Mouse (Mus musculus) MEL (cell line): ENCODE results near the gene Ppp1r12a. TPM values are rescaled to one million over a fixed set of nuclear protein-coding genes. Genes with fewer than 3 reads are reported as not detected.

Experiments
- DNase-seq: peaks from one replicate; pipeline ENCODE4 v3.0.0; 2011; ENCODE audit warnings: low read depth, low spot score
- H3K27ac ChIP-seq: 2 replicates; pipeline ENCODE4 v1.5.1; 2012; ENCODE audit warnings: low read depth, mild to moderate bottlenecking, control low read depth, low read length, moderate library complexity; ENCODE audit not compliant: control insufficient read depth
- H3K27me3 ChIP-seq, 2 experiments: fragments of 150-350 bp in 1 of 2; sonication (generic) in 1 of 2; 2 replicates each; pipeline ENCODE4 v1.6.1; 2012; ENCODE audit warnings: low read length in 2 of 2, mild to moderate bottlenecking in 2 of 2, improper control_type of control experiment in 1 of 2, moderate library complexity in 1 of 2; ENCODE audit not compliant: insufficient read depth in 2 of 2, control insufficient read depth in 1 of 2
- H3K36me3 ChIP-seq, 2 experiments: 2 replicates each; pipeline ENCODE4 v1.6.1; 2012 to 2014; ENCODE audit warnings: low read length in 2 of 2, improper control_type of control experiment in 1 of 2, inconsistent platforms in 1 of 2, mild to moderate bottlenecking in 1 of 2; ENCODE audit not compliant: insufficient read depth in 2 of 2, control insufficient read depth in 1 of 2
- H3K4me1 ChIP-seq, 2 experiments: fragments of 150-350 bp in 1 of 2; sonication (generic) in 1 of 2; 2 replicates each; pipeline ENCODE4 v1.6.1; 2012; ENCODE audit warnings: low read length in 2 of 2, improper control_type of control experiment in 1 of 2, mild to moderate bottlenecking in 1 of 2; ENCODE audit not compliant: insufficient read depth in 2 of 2, control insufficient read depth in 1 of 2
- H3K4me3 ChIP-seq, 2 experiments: fragments of 150-350 bp in 1 of 2; sonication (generic) in 1 of 2; 2 replicates each; pipeline ENCODE4 v1.5.1; 2012; ENCODE audit warnings: low read depth in 2 of 2, low read length in 2 of 2, mild to moderate bottlenecking in 2 of 2, moderate library complexity in 2 of 2, control low read depth in 1 of 2, improper control_type of control experiment in 1 of 2; ENCODE audit not compliant: control insufficient read depth in 1 of 2, insufficient read depth in 1 of 2
- H3K79me2 ChIP-seq: 2 replicates; pipeline ENCODE4 v1.6.1; 2012; ENCODE audit warnings: mild to moderate bottlenecking, low read length, moderate library complexity; ENCODE audit not compliant: control insufficient read depth, poor library complexity, insufficient read depth
- H3K9ac ChIP-seq: 2 replicates; pipeline ENCODE4 v1.6.1; 2012; ENCODE audit warnings: low read depth, mild to moderate bottlenecking, control low read depth, low read length, moderate library complexity; ENCODE audit not compliant: control insufficient read depth, poor library complexity, severe bottlenecking
- H3K9me3 ChIP-seq: fragments of 150-350 bp; sonication (generic); replicated peaks from 2 replicates; pipeline ENCODE4 v1.6.1; 2012; ENCODE audit warnings: mild to moderate bottlenecking, low read length, improper control_type of control experiment, moderate library complexity; ENCODE audit not compliant: insufficient read depth
- BHLHE40 ChIP-seq: IDR thresholded peaks from 2 replicates; pipeline ENCODE4 v1.6.1; 2012; ENCODE audit warnings: low read depth, mild to moderate bottlenecking, inconsistent platforms, low read length, improper control_type of control experiment, borderline replicate concordance
- ETS1 ChIP-seq: IDR thresholded peaks from 2 replicates; pipeline ENCODE4 v1.6.1; 2012; ENCODE audit warnings: low read depth, mild to moderate bottlenecking, inconsistent platforms, low read length, improper control_type of control experiment, moderate library complexity
- GATA1 ChIP-seq: IDR thresholded peaks from 2 replicates; pipeline ENCODE4 v1.6.1; 2011; ENCODE audit warnings: low read depth, low read length, improper control_type of control experiment
- HCFC1 ChIP-seq: IDR thresholded peaks from 2 replicates; pipeline ENCODE4 v1.6.1; 2012; ENCODE audit warnings: low read depth, mild to moderate bottlenecking, inconsistent platforms, low read length, improper control_type of control experiment, moderate library complexity
- KAT2A ChIP-seq: conservative IDR thresholded peaks from 2 replicates; pipeline ENCODE4 v1.6.1; 2012; ENCODE audit warnings: low read depth, low read length, improper control_type of control experiment, inconsistent platforms
- MAX ChIP-seq: IDR thresholded peaks from 2 replicates; pipeline ENCODE4 v1.6.1; 2011; ENCODE audit warnings: low read length, improper control_type of control experiment
- MYB ChIP-seq: IDR thresholded peaks from 2 replicates; pipeline ENCODE4 v1.6.1; 2011; ENCODE audit warnings: mild to moderate bottlenecking, low read depth, low read length, improper control_type of control experiment
- POLR2AphosphoS5 ChIP-seq: IDR thresholded peaks from 2 replicates; pipeline ENCODE4 v1.6.1; 2012; ENCODE audit warnings: low read depth, borderline replicate concordance, mild to moderate bottlenecking, inconsistent platforms, low read length, moderate library complexity, mixed read lengths
- SMC3 ChIP-seq: IDR thresholded peaks from 2 replicates; pipeline ENCODE4 v1.6.1; 2011; ENCODE audit warnings: low read depth, low read length, improper control_type of control experiment
- TAL1 ChIP-seq: IDR thresholded peaks from 2 replicates; pipeline ENCODE4 v1.6.1; 2012; ENCODE audit warnings: mild to moderate bottlenecking, inconsistent platforms, low read length, moderate library complexity, mixed read lengths
- UBTF ChIP-seq: IDR thresholded peaks from 2 replicates; pipeline ENCODE4 v1.6.1; 2012; ENCODE audit warnings: low read depth, mild to moderate bottlenecking, inconsistent platforms, low read length, improper control_type of control experiment, moderate library complexity, borderline replicate concordance; ENCODE audit not compliant: insufficient read depth
- polyA plus RNA-seq, 2 experiments: library from polyadenylated mRNA; stranded (reverse) in 1 of 2; unstranded in 1 of 2; fragments of >175 nt in 1 of 2; fragments of >200 nt in 1 of 2; gene quantifications; 2 replicates each; pipeline versions ENCODE4 v1.2.1 to v1.2.4; 2012; ENCODE audit warnings: low replicate concordance in 2 of 2, low read depth in 1 of 2; ENCODE audit not compliant: insufficient read length in 2 of 2, insufficient read depth in 1 of 2, missing spikeins in 1 of 2
- total RNA-seq: library from RNA; depleted of rRNA; stranded (reverse); fragments of 300-350 nt; gene quantifications from 2 replicates; pipeline ENCODE4 v1.2.3, GENCODE M21; 2012

Ppp1r12a gene
- total and polyA plus RNA-seq, 3 experiments: 46.5 to 86.6 (median 59.1) TPM

GRCm38 (mm10) chr10:108328983-108329382 lies 167.0 kb downstream of the Ppp1r12a start (continued):
- TF ChIP-seq MYB: no peak
- no peak for TF ChIP-seq ETS1
- no peak for TF ChIP-seq BHLHE40
- no peak for TF ChIP-seq UBTF

DNA sequence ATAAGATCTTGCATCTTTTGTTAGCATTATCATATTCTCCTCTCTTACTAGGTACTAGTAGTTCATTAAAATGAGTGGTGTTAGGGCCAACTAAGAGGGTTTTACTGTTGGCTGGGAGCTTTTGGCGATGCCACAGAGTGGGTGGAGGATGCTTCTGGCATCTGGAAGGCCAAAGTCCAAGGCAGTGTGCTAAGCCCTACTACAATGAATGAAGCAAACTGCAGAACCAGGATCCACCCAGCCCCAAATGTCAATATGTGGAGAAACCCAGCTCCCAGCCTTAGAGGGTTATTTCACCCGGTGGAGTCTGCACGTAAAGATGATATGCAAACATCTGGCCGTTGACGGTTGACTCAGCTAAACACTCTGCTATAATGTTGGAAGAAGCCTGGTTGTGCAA lies 167.8 kb downstream of the Ppp1r12a start:
- Histone ChIP-seq H3K9ac (no peak overlapping the region), H3K9me3 (no peaks in the 10 kb centered on the region), H3K4me1 (peaks cover 12% of the 10 kb centered on the region in 2 experiments; a peak in 3 of 4 replicates), H3K36me3 (peaks cover 0 to 10% of the 10 kb centered on the region in 2 experiments; a peak in 3 of 4 replicates), H3K27ac (no peak overlapping the region), H3K27me3 (no peaks in the 10 kb centered on the region), H3K79me2 (peaks cover 21% of the 10 kb centered on the region), H3K4me3 (peak overlapping the region in 1 of 2 experiments; percentile 53; a peak in 1 of 4 replicates)
- DNase-seq: peak; percentile 23
- TF ChIP-seq HCFC1: no peak
- no peak for TF ChIP-seq POLR2AphosphoS5
- no peak for TF ChIP-seq BHLHE40
- no peak for TF ChIP-seq SMC3
- TF ChIP-seq, all 39 proteins: peak for 0

- no peaks in the 10 kb centered on the region for H3K9me3 ChIP-seq
- peaks cover 12% of the 10 kb centered on the region in 2 experiments; a peak in 3 of 4 replicates for H3K4me1 ChIP-seq
- no peaks in the 10 kb centered on the region for H3K27me3 ChIP-seq
- TF ChIP-seq GATA1 (0 out of 2 replicates have a peak, but pooled peaks have one; percentile 4), KAT2A (no peak), SMC3 (no peak), HCFC1 (no peak), TAL1 (no peak), MAX (0 out of 2 replicates have a peak, but pooled peaks have one; percentile 27)
- H3K36me3 ChIP-seq: peaks cover 0 to 19% of the 10 kb centered on the region in 2 experiments; a peak in 3 of 4 replicates
- no peak overlapping the region for H3K9ac ChIP-seq
- H3K27ac ChIP-seq: no peak overlapping the region
- no peak for DNase-seq
- peaks cover 24% of the 10 kb centered on the region for H3K79me2 ChIP-seq
- no peak overlapping the region for H3K4me3 ChIP-seq
Measured at GRCm38 (mm10) chr10:108330964-108331363, 169.0 kb downstream of the Ppp1r12a start.
